Mouse (Mus musculus) kidney, postnatal 10 days (tissue): ENCODE measurements around the gene Commd2.

Experiments used
- DNase-seq: peaks from one replicate; pipeline ENCODE4 v3.0.0; 2021; ENCODE audit warnings: mixed read lengths

The Commd2 gene

GRCm38 (mm10) chr3:57651231-57651864, at the start of gene Commd2:
TSS of gene Commd2 (minus strand) at chr3:57651715.
- peak; percentile 92 for DNase-seq

DNA sequence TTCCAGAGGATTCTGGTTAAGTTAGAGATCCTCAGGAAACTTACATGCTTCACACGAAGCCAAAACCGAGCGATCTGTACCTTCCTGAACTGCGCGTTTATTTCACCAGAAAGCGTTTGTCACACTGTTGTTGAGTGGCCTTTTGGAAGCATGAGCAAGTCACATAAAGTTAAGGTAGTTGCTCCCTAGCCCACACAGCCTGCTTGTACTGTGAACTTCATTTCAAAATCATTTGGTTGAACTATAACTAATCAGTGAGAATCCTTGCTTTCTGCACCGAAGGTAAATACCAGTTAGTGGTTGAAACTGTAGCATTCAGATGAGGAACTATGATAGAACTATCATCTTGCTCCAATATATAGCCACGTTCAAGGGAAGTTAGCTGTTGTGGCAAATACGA, 45.3 kb upstream of the Commd2 start:
- DNase-seq = no peak

GRCm38 (mm10) chr3:57696249-57696648, 44.7 kb upstream of the Commd2 start:
- DNase-seq = no peak

- no peak for DNase-seq
These were observed 41.2 kb upstream of the Commd2 start, which contains the start of gene Ankub1 for GRCm38 (mm10) chr3:57692719-57693118. TSS of gene Ankub1 (minus strand) at chr3:57692799.

DNA sequence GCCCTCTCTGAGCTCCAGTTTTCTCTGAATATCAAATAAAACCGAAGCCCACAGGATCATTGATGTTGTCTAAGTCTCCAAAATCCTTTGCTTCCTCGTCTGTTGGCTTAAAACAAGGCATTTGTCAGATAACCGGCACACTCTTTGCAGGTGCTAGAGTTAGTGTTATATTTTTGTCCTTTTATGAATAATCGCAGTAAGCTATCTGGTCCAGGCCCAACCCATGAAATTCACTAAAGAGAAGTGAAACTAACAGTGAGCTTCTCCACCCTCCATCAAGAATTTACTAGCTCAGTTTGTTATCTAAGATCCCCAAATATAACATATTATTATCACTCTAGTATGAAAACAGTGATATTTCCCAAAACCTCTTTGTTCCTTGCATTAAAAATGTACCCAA, 40.3 kb upstream of the Commd2 start:
- no peak for DNase-seq

GRCm38 (mm10) chr3:57677786-57678185, 26.3 kb upstream of the Commd2 start:
- DNase-seq = no peak

GRCm38 (mm10) chr3:57674075-57674474, 22.6 kb upstream of the Commd2 start:
- no peak for DNase-seq

- no peak for DNase-seq
These were observed 22.1 kb upstream of the Commd2 start for GRCm38 (mm10) chr3:57673586-57673985.

- peak; percentile 85 for DNase-seq
These were observed 15.7 kb upstream of the Commd2 start for GRCm38 (mm10) chr3:57667054-57667723.

DNA sequence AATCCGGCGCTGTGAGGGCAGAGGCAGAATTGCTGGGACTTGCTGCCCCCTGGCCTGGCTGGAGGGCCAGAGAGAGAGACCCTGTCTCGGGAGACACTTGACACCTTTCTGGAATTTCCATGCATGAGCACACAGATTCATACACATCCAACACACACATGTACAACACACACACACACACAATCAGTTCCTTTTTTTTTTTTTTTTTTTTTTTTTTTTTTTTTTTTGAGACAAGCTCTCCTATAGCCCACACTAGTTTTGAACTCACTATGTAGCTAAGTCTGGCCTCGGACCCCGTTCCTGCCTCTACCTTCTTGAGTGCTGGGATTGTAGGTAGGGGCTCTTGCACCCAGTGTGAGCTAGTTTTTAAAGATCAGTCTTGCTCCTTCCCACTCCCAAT, 14.4 kb upstream of the Commd2 start:
- no peak for DNase-seq

DNA sequence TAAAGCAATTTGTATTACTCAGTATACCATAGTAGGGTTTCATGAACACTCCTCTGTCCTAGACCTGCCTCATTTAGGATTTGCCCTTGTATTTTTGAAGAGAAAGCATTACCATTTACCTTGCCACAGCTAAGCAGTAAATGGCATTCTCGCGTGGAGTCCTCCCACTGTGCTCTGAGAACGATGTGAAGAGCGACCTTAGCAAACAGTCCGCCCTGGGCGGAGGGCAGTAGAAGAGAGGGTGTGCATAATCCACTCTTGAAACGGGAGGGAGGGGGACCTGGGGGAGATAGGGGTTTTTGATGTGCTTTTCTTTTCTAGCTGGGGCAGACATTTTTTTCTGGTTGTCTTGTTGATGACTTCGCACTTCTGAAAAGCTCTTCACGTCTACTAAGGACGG, 13.2 kb upstream of the Commd2 start:
- DNase-seq = no peak

DNA sequence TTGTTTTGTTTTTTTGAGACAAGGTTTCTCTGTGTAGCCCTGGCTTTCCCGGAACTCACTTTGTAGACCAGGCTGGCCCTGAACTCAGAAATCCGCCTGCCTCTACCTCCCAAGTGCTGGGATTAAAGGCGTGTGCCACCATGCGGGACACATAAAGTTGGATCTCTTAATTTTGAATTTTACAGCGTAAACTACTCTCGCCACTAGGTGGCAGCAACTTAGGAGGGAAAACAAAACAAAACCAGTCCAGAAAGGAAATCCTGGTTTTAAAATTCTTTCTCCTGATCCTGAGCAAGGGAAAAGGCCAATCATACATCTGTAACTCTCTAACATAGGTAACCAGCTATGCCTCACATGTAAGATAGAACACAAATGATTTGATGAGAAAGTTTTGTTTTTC, 12.2 kb upstream of the Commd2 start:
- peak; percentile 63 for DNase-seq

- DNase-seq = no peak
These were observed 7.1 kb upstream of the Commd2 start for GRCm38 (mm10) chr3:57658608-57659007.

- DNase-seq = no peak
These were observed 2.1 kb upstream of the Commd2 start for GRCm38 (mm10) chr3:57653646-57654045.

GRCm38 (mm10) chr3:57652485-57652884, 970 bp upstream of the Commd2 start:
- no peak for DNase-seq

- DNase-seq = no peak
These were observed 347 bp upstream of the Commd2 start for GRCm38 (mm10) chr3:57651865-57652259.

DNA sequence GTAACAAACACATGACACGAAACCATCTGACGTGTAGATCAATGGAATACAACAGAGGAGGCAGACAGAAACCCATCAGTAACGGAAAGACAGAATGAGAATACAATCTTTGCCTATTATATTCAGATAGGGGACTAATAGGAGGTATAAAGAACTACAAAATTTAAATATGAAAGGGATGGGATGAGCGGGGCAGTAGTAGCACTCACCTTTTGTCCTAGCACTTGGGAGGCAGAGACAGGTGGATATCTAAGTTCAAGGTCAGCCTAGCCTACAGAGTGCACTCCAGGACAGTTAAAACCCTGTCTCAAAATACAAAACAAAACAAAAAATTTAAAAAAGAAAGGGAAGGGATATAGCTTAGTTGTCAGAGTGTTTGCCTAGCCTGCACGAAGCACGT, 8.3 kb downstream of the Commd2 start:
- no peak for DNase-seq

DNA sequence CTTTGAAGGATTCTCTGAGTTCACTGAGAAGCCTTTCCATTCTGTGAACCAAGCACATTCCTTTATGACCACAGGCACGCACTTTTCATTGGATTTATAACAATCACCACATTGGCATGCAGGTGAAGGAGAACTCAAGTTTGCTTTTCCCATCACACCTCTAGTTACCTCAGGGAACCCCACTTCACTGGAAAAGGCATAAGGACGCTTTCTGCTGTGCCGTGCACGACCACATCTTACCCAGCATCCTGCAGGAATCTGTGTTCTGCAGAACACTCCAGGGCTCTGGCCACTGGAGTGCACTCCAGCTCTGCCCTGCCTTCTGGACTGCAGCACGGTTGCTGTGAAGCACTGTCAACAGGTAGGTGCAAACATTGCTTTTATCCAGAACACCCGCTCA, 13.9 kb downstream of the Commd2 start:
- no peak for DNase-seq

DNA sequence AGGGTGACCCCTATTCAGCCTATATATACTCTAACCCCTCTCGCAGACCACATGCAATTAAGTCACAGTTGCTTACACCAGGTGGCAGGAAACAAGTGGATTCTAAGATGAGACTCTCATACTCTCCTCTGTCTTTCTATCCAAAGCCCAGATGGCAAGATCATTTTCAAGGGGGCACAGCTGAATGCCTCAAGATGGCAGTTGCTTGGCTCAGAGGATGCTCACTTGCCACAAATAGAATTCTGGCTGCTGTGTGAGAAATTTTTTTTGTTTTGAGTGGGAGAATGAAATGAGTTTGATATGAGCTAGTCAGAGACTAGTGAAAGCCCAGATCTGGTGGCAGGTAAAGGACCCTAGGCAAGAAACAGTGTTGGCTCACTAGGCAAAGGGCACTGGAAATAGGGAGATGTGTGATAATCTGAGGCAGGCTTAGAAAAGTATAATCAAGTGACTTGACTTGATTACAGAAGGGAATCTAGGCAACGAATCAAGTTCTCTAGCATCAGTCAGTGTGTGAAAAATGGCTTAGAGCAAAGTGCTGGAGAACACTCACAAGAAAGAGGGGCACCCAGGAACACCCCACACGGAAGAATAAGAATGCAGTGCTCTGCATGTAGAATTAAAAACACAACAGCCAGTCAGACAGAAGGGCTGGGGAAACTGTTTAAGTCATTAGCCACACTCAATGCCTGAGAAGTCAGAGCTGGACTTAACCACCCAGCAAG, 16.6 kb downstream of the Commd2 start:
- no peak for DNase-seq

- no peak for DNase-seq
These were observed 24.5 kb downstream of the Commd2 start for GRCm38 (mm10) chr3:57626954-57627513.

- peak; percentile 88 for DNase-seq
These were observed 26.1 kb downstream of the Commd2 start for GRCm38 (mm10) chr3:57625275-57625997.

DNA sequence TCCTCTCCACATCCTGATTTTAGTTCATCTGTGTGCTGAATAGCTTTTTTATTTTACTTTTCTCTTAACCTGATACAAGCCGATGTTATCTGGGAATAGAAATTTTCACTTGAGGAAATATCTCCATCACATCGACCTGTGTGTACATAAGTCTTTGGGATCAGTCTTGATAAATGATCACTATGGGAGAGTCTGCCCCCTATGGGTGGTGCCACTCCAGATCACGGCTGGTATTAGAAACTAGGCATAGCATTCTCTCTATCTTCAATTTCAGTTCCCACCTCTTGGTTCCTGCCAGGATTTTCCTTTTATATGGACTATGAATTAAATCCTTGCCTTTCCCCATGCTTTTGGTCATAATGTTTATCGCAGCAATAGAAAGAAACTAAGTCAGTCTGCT, 31.8 kb downstream of the Commd2 start:
- peak; percentile 61 for DNase-seq

DNA sequence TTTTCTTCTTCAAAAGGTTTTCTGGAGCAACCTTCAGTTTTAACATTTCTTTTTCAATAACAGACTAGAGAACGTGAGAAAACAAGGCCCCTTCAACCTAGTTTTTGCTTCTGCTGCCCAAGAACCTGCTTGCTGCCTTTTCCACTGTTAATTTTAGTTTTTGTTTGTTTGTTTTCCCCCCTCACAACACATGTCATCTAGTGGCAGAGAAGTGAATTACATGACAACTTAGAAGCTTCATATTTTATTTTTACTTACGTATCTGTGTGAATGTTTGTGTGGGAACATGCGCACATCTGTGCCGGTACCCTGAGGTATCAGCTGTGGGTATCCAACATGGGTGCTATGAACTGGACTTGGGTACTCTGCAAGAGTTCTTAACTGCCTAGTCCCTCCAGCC, 35.9 kb downstream of the Commd2 start:
- no peak for DNase-seq
